In the genomic region with DNA sequence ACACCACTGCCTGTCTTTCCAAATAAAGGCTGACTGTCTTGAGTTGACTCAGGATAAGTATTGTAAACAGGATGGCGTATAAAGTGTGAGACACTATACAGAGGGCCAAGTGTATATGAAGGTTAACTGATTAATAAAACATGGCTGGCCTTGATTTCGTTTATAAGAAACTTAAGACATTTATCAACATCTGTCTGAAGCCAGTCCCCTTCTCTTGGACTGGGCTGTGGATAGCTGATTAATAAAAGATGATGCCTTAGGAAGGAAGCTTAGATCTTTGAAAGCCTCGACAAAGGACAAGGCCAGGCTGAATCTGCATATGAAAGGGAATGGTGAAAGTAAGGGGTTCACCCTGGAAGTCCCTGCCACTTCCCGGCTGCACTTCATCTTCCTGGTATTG, we compare ENCODE assay signal across 13 mouse cellular contexts.
A peak's percentile ranks its signal among the peaks of the same experiment; 100 is the strongest.
DNase-seq lines count a peak whose midpoint lies in the region; ATAC-seq and TF ChIP-seq lines count a peak whose summit lies in the region.
"Had no signal": no experiment of that assay in that cellular context is flagged by ENCODE, and none has a peak within 500 bp of the region (broad histone marks: within the 10 kb centered on the region; RNA-seq: fewer than 3 reads in every experiment).

No protein-coding gene starts in this region.

- no peak for TF ChIP-seq CTCF in cerebellum, adult 2 months (IDR thresholded peaks at IDR 0.05; ENCODE audit: borderline replicate concordance, insufficient read depth, low read depth, low read length)

- ATAC-seq in heart, embryonic 12.5 days (ENCODE audit: insufficient number of reproducible peaks, low FRiP score) = no peak
- peak; percentile 69 for ATAC-seq in neural tube, embryonic 11.5 days (ENCODE audit: insufficient read depth, low FRiP score, low TSS enrichment)
- ATAC-seq in forebrain, embryonic 14.5 days = peak; percentile 15; the same call in 1 of the 2 replicates
- ATAC-seq: intestine, embryonic 15.5 days had no signal

- no peak overlapping the region for H3K27ac ChIP-seq in heart, embryonic 12.5 days (ENCODE audit: poor library complexity, severe bottlenecking)
- no peak overlapping the region for H3K27ac ChIP-seq in neural tube, embryonic 11.5 days (ENCODE audit: low read depth, low read length)
- H3K27ac ChIP-seq in forebrain, embryonic 14.5 days (ENCODE audit: low read depth, low read length) = no peak overlapping the region
- no peak overlapping the region for H3K27ac ChIP-seq in cerebellum, adult 2 months (ENCODE audit: insufficient read depth, low read length)
- H3K27ac ChIP-seq: heart, embryonic 10.5 days; intestine, embryonic 15.5 days; limb, embryonic 13.5 days; liver, embryonic 15.5 days had no signal

- H3K9ac ChIP-seq in heart, embryonic 12.5 days = no peak overlapping the region
- H3K9ac ChIP-seq in neural tube, embryonic 11.5 days (ENCODE audit: low read length) = no peak overlapping the region
- H3K9ac ChIP-seq in forebrain, embryonic 14.5 days (ENCODE audit: low read length) = no peak overlapping the region
- H3K9ac ChIP-seq: intestine, embryonic 15.5 days; limb, embryonic 13.5 days; liver, embryonic 15.5 days had no signal

- TF ChIP-seq POLR2A in cerebellum, adult 2 months (IDR thresholded peaks at IDR 0.05; ENCODE audit: borderline replicate concordance, insufficient read depth, low read length) = no peak

- H3K9me3 ChIP-seq in heart, embryonic 12.5 days (replicated peaks) = no peaks in the 10 kb centered on the region; the same call in 1 of the 2 replicates
- no peaks in the 10 kb centered on the region for H3K9me3 ChIP-seq in neural tube, embryonic 11.5 days (ENCODE audit: control insufficient read depth, low read length)
- no peaks in the 10 kb centered on the region for H3K9me3 ChIP-seq in forebrain, embryonic 14.5 days (replicated peaks; ENCODE audit: control insufficient read depth, low read length)
- H3K9me3 ChIP-seq: heart, embryonic 10.5 days; intestine, embryonic 15.5 days; limb, embryonic 13.5 days; liver, embryonic 15.5 days had no signal

- H3K4me1 ChIP-seq in heart, embryonic 12.5 days (replicated peaks) = no peaks in the 10 kb centered on the region
- no peaks in the 10 kb centered on the region for H3K4me1 ChIP-seq in neural tube, embryonic 11.5 days (ENCODE audit: control insufficient read depth, insufficient read depth, low read length)
- H3K4me1 ChIP-seq in forebrain, embryonic 14.5 days (ENCODE audit: control insufficient read depth, insufficient read depth, low read length) = 0 out of 2 replicates have a peak, but pooled peaks cover 8% of the 10 kb centered on the region
- H3K4me1 ChIP-seq in cerebellum, adult 2 months (ENCODE audit: control insufficient read depth, insufficient read depth, low read length) = no peaks in the 10 kb centered on the region
- H3K4me1 ChIP-seq: heart, embryonic 10.5 days; intestine, embryonic 15.5 days; liver, embryonic 15.5 days had no signal

- H3K36me3 ChIP-seq in heart, embryonic 12.5 days = no peaks in the 10 kb centered on the region
- H3K36me3 ChIP-seq in neural tube, embryonic 11.5 days (ENCODE audit: control insufficient read depth, insufficient read depth, low read length) = no peaks in the 10 kb centered on the region
- H3K36me3 ChIP-seq in forebrain, embryonic 14.5 days (ENCODE audit: control insufficient read depth, insufficient read depth, low read length) = no peaks in the 10 kb centered on the region
- H3K36me3 ChIP-seq: heart, embryonic 10.5 days; intestine, embryonic 15.5 days; limb, embryonic 13.5 days; liver, embryonic 15.5 days had no signal

- 41% methylated on average over 4 of the region's 4 CpGs for WGBS in heart, embryonic 12.5 days
- 27% methylated on average over 4 of the region's 4 CpGs for WGBS in neural tube, embryonic 11.5 days
- WGBS in forebrain, embryonic 14.5 days = 10% methylated on average over 4 of the region's 4 CpGs
- WGBS in cerebellum, adult 2 months = 28% methylated on average over 4 of the region's 4 CpGs

- peak; percentile 57 for DNase-seq in heart, adult 11 months
- no peak for DNase-seq in neural tube, embryonic 11.5 days (ENCODE audit: low spot score)
- DNase-seq in neural tube, embryonic 10.5 days (ENCODE audit: extremely low spot score, low spot score) = no peak
- peak; percentile 22 for DNase-seq in forebrain, embryonic 14.5 days (ENCODE audit: low spot score)
- DNase-seq in thymus, postnatal 4 days = no peak
- DNase-seq in cerebellum, adult 2 months = no peak
- DNase-seq: adrenal gland, postnatal 10 days; cerebellum, adult 9-10 months had no signal

- no peak overlapping the region for H3K4me3 ChIP-seq in heart, embryonic 12.5 days
- no peak overlapping the region for H3K4me3 ChIP-seq in neural tube, embryonic 11.5 days (ENCODE audit: low read depth, low read length)
- H3K4me3 ChIP-seq in forebrain, embryonic 14.5 days (ENCODE audit: low read depth, low read length) = no peak overlapping the region
- no peak overlapping the region for H3K4me3 ChIP-seq in cerebellum, adult 2 months (replicated peaks; ENCODE audit: insufficient read depth, low read depth, low read length)
- H3K4me3 ChIP-seq: heart, embryonic 10.5 days; intestine, embryonic 15.5 days; limb, embryonic 13.5 days; liver, embryonic 15.5 days had no signal

- H3K27me3 ChIP-seq in heart, embryonic 12.5 days (replicated peaks) = no peaks in the 10 kb centered on the region
- H3K27me3 ChIP-seq in neural tube, embryonic 11.5 days (ENCODE audit: control insufficient read depth, insufficient read depth, low read length) = no peaks in the 10 kb centered on the region
- H3K27me3 ChIP-seq in forebrain, embryonic 14.5 days (replicated peaks; ENCODE audit: control insufficient read depth, insufficient read depth, low read length) = no peaks in the 10 kb centered on the region
- no peaks in the 10 kb centered on the region for H3K27me3 ChIP-seq in cerebellum, adult 2 months (ENCODE audit: control insufficient read depth, insufficient read depth, low read length)
- H3K27me3 ChIP-seq: intestine, embryonic 15.5 days; limb, embryonic 13.5 days; liver, embryonic 15.5 days had no signal

- no peak overlapping the region for H3K4me2 ChIP-seq in heart, embryonic 12.5 days
- H3K4me2 ChIP-seq in neural tube, embryonic 11.5 days (ENCODE audit: low read depth) = no peak overlapping the region
- no peak overlapping the region for H3K4me2 ChIP-seq in forebrain, embryonic 14.5 days (ENCODE audit: low read length)
- H3K4me2 ChIP-seq: intestine, embryonic 15.5 days; limb, embryonic 13.5 days; liver, embryonic 15.5 days had no signal

Comparison
In these comparisons a context has a peak if more than half of its experiments do, and no peak if none do; other contexts are left out.
1. DNase-seq: peak in heart, adult 11 months (single experiment) and forebrain, embryonic 14.5 days (single experiment); none in neural tube, embryonic 11.5 days (single experiment), neural tube, embryonic 10.5 days (single experiment), thymus, postnatal 4 days (single experiment) and cerebellum, adult 2 months (0 of 2).